Mouse (Mus musculus): ENCODE results near the gene Spice1.

Spice1 gene

GRCm38 (mm10) chr16:44347071-44347901 lies at the start of gene Spice1:
TSS of gene Spice1 (plus strand) at chr16:44347121.
- peak; percentile 94 for DNase-seq (ENCODE audit: low spot score)

- DNase-seq (ENCODE audit: low spot score) = peak; percentile 50
Observed at GRCm38 (mm10) chr16:44299438-44300093, 47.4 kb upstream of the Spice1 start.

GRCm38 (mm10) chr16:44302126-44302892 lies 44.6 kb upstream of the Spice1 start:
- DNase-seq (ENCODE audit: low spot score) = no peak

GRCm38 (mm10) chr16:44303822-44304221 lies 43.1 kb upstream of the Spice1 start:
- DNase-seq (ENCODE audit: low spot score) = no peak

- DNase-seq (ENCODE audit: low spot score) = no peak
Observed at GRCm38 (mm10) chr16:44305606-44306005, 41.3 kb upstream of the Spice1 start.

- no peak for DNase-seq (ENCODE audit: low spot score)
Observed at GRCm38 (mm10) chr16:44313422-44313821, 33.5 kb upstream of the Spice1 start.

- no peak for DNase-seq (ENCODE audit: low spot score)
Observed at GRCm38 (mm10) chr16:44316350-44316749, 30.6 kb upstream of the Spice1 start.

GRCm38 (mm10) chr16:44320232-44320631 lies 26.7 kb upstream of the Spice1 start:
- DNase-seq (ENCODE audit: low spot score) = no peak

GRCm38 (mm10) chr16:44328644-44329043 lies 18.3 kb upstream of the Spice1 start:
- no peak for DNase-seq (ENCODE audit: low spot score)

- DNase-seq (ENCODE audit: low spot score) = no peak
Observed at GRCm38 (mm10) chr16:44330657-44331056, 16.3 kb upstream of the Spice1 start.

GRCm38 (mm10) chr16:44331154-44331553 lies 15.8 kb upstream of the Spice1 start:
- peak; percentile 29 for DNase-seq (ENCODE audit: low spot score)

- DNase-seq (ENCODE audit: low spot score) = no peak
Observed at GRCm38 (mm10) chr16:44331671-44331994, 15.3 kb upstream of the Spice1 start.

GRCm38 (mm10) chr16:44331995-44332860 lies 14.7 kb upstream of the Spice1 start:
- peak; percentile 44 for DNase-seq (ENCODE audit: low spot score)

- DNase-seq (ENCODE audit: low spot score) = peak; percentile 35
Observed at GRCm38 (mm10) chr16:44332861-44333284, 14.0 kb upstream of the Spice1 start, which contains the start of gene Sidt1. TSS of gene Sidt1 (minus strand) at chr16:44333196.

- no peak for DNase-seq (ENCODE audit: low spot score)
Observed at GRCm38 (mm10) chr16:44337541-44337940, 9.4 kb upstream of the Spice1 start.

- DNase-seq (ENCODE audit: low spot score) = no peak
Observed at GRCm38 (mm10) chr16:44349801-44350397, 3.0 kb downstream of the Spice1 start.

GRCm38 (mm10) chr16:44356291-44356690 lies 9.4 kb downstream of the Spice1 start:
- no peak for DNase-seq (ENCODE audit: low spot score)

GRCm38 (mm10) chr16:44357571-44358268 lies 10.8 kb downstream of the Spice1 start:
- DNase-seq (ENCODE audit: low spot score) = peak; percentile 37

GRCm38 (mm10) chr16:44361921-44362890 lies 15.3 kb downstream of the Spice1 start:
- peak; percentile 41 for DNase-seq (ENCODE audit: low spot score)
